Mouse (Mus musculus): ENCODE data around the gene Nup62. TPM values are rescaled to one million over a fixed set of nuclear protein-coding genes. Genes with fewer than 3 reads are reported as not detected.

Nup62 gene
- total RNA-seq, 1 experiment, result 98.0 TPM

DNA sequence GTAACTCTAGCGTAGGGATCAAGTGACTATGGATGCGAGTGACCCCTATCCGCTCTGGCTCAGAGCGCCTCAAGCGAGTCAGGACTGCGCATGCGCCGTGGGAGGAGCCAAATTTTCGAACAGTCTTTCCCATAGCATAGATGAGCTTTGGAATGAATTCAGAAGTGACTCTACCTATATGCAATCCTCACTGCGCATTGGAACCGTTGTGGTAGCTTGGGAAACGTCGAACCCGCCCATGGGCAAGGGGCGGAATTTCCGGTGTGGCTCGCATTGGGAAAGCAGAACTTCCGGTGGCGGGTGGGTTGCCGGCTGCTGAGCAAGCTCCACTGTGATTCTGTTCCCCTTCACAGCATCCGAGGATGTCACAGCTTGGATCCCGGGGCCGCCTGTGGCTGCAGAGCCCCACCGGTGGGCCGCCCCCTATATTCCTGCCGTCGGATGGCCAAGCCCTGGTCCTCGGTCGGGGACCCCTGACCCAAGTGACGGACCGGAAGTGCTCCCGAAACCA is 41.2 kb downstream of the Nup62 start, which contains the start of gene Pnkp:
TSS of gene Pnkp (plus strand) at position 98 of the 511 bp plus-strand sequence.
- in situ Hi-C loops (cut with MboI; ENCODE audit: low sequenced_read_pairs in 2 of 2, unreplicated experiment in 2 of 2), result no loop called here
- H3K4me1 ChIP-seq (ENCODE audit: control insufficient read depth in 2 of 2, insufficient read depth in 2 of 2, low read length in 2 of 2, poor library complexity in 1 of 2), result peaks cover 7 to 21% of the 10 kb centered on the region in 2 experiments

DNA sequence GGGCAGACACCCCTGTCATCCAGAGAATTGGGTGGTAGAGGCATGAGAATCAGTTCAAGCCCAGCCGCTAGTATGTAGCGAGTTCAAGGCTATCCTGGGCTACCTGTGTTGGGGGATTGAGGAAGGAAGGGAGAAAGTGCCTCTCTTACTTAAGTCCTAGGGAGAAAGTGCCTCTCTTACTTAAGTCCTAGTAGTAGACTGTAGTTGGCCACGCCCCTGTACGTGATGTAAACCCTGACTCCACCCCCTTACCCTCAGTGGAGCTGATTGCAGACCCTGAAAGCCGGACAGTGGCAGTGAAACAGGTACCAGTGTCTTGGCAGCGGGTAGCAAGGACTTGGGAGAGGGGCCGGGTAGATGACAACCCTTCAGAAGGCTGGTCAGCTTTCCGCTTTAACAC is 42.0 kb downstream of the Nup62 start:
- H3K4me3 ChIP-seq (ENCODE audit: insufficient read depth in 1 of 2, low read depth in 1 of 2, low read length in 2 of 2, poor library complexity in 1 of 2, severe bottlenecking in 1 of 2), result peak overlapping the region; percentile 99
- H3K9ac ChIP-seq (ENCODE audit: insufficient read depth, low read depth, low read length, poor library complexity, severe bottlenecking), result no peak overlapping the region; the same call in 1 of the 2 replicates
- peaks cover 15% of the 10 kb centered on the region; the same call in 1 of the 2 replicates for H3K36me3 ChIP-seq (ENCODE audit: control insufficient read depth, insufficient read depth, low read length, poor library complexity, severe bottlenecking)
- H3K4me1 ChIP-seq (ENCODE audit: control insufficient read depth in 2 of 2, insufficient read depth in 2 of 2, low read length in 2 of 2, poor library complexity in 1 of 2), result peaks cover 7 to 17% of the 10 kb centered on the region in 2 experiments
- in situ Hi-C loops (cut with MboI; ENCODE audit: low sequenced_read_pairs in 2 of 2, unreplicated experiment in 2 of 2), result no loop called here
- H3K27ac ChIP-seq (ENCODE audit: insufficient read depth, low read depth, low read length, poor library complexity, severe bottlenecking), result no peak overlapping the region
- H3K9me3 ChIP-seq (ENCODE audit: control insufficient read depth, insufficient read depth, low read depth, low read length), result no peaks in the 10 kb centered on the region
- no peak for DNase-seq (ENCODE audit: low read depth, low spot score)
- TF ChIP-seq ZNF384 (IDR thresholded peaks at IDR 0.05; ENCODE audit: low read depth, low read length) (no peak), HCFC1 (IDR thresholded peaks at IDR 0.05; ENCODE audit: borderline replicate concordance, insufficient read depth, low read length) (no peak), MAFK (IDR thresholded peaks at IDR 0.05; ENCODE audit: insufficient read depth, low read depth, low read length) (no peak), ZC3H11A (IDR thresholded peaks at IDR 0.05; ENCODE audit: borderline replicate concordance, low read depth, low read length) (no peak), CHD2 (IDR thresholded peaks at IDR 0.05; ENCODE audit: low read depth, low read length) (no peak)

More for the DNA sequence above, 41.2 kb downstream of the Nup62 start, which contains the start of gene Pnkp:
- peak; percentile 89 for DNase-seq (ENCODE audit: low read depth, low spot score)
- peak within 1 kb of the TSS; percentile 96 for H3K9ac ChIP-seq (ENCODE audit: insufficient read depth, low read depth, low read length, poor library complexity, severe bottlenecking)
- TF ChIP-seq ZNF384 (IDR thresholded peaks at IDR 0.05; ENCODE audit: low read depth, low read length), result no peak
- 0 out of 2 replicates have a peak, but pooled peaks have one; percentile 23 for TF ChIP-seq HCFC1 (IDR thresholded peaks at IDR 0.05; ENCODE audit: borderline replicate concordance, insufficient read depth, low read length)
- TF ChIP-seq MAFK (IDR thresholded peaks at IDR 0.05; ENCODE audit: insufficient read depth, low read depth, low read length), result 0 out of 2 replicates have a peak, but pooled peaks have one; percentile 4
- peak within 1 kb of the TSS; percentile 99 for H3K4me3 ChIP-seq (ENCODE audit: insufficient read depth in 1 of 2, low read depth in 1 of 2, low read length in 2 of 2, poor library complexity in 1 of 2, severe bottlenecking in 1 of 2)
- H3K27ac ChIP-seq (ENCODE audit: insufficient read depth, low read depth, low read length, poor library complexity, severe bottlenecking), result peak within 1 kb of the TSS; percentile 78
- H3K36me3 ChIP-seq (ENCODE audit: control insufficient read depth, insufficient read depth, low read length, poor library complexity, severe bottlenecking), result peaks cover 8% of the 10 kb centered on the region; the same call in 1 of the 2 replicates
- no peaks in the 10 kb centered on the region for H3K9me3 ChIP-seq (ENCODE audit: control insufficient read depth, insufficient read depth, low read depth, low read length)

- H3K4me1 ChIP-seq (ENCODE audit: control insufficient read depth in 2 of 2, insufficient read depth in 2 of 2, low read length in 2 of 2, poor library complexity in 1 of 2), result peaks cover 7 to 12% of the 10 kb centered on the region in 2 experiments; a peak in 3 of 4 replicates
- H3K4me3 ChIP-seq (ENCODE audit: insufficient read depth in 1 of 2, low read depth in 1 of 2, low read length in 2 of 2, poor library complexity in 1 of 2, severe bottlenecking in 1 of 2), result no peak overlapping the region
Observed at GRCm38 (mm10) chr7:44859896-44860295, 44.0 kb downstream of the Nup62 start.

DNA sequence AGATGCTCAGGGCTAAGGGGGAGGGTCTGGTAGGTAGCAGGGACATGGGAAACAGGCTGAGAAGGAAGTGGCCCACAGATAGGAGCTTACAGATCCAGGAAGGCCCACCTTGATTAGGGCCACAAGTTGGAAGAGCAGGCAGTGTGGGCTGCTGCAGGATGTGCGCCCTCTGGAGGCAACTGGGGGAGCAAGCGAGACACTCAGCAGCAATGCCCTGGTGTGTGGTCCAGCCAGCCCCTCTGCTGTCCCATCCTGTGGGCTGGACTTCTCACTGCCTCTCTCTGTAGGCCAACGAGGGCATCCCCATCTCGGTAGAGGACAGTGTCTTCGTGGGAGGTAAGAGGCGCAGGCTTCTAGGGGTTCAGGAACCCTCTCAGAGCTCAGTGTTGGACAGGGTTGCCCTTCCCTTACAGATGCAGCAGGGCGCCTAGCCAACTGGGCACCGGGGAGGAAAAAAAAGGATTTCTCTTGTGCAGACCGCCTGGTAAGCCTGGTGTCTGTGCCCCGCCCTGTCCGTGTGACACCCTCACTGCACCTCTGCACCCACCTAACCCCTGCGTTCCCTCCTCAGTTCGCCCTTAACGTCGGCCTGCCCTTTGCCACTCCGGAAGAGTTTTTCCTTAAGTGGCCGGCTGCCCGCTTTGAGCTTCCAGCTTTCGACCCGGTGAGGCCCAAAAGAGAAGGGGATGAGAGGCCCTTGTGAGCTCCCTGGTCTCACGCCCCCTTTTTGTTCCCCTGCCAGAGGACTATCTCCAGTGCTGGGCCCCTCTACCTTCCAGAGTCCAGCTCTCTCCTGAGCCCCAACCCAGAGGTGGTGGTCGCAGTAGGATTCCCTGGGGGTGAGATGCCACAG is 44.9 kb downstream of the Nup62 start:
- Histone ChIP-seq H3K4me1 (ENCODE audit: control insufficient read depth in 2 of 2, insufficient read depth in 2 of 2, low read length in 2 of 2, poor library complexity in 1 of 2) (peaks cover 5 to 8% of the 10 kb centered on the region in 2 experiments; a peak in 2 of 4 replicates), H3K9ac (ENCODE audit: insufficient read depth, low read depth, low read length, poor library complexity, severe bottlenecking) (no peak overlapping the region), H3K4me3 (ENCODE audit: insufficient read depth in 1 of 2, low read depth in 1 of 2, low read length in 2 of 2, poor library complexity in 1 of 2, severe bottlenecking in 1 of 2) (no peak overlapping the region), H3K9me3 (ENCODE audit: control insufficient read depth, insufficient read depth, low read depth, low read length) (no peaks in the 10 kb centered on the region), H3K27ac (ENCODE audit: insufficient read depth, low read depth, low read length, poor library complexity, severe bottlenecking) (no peak overlapping the region), H3K36me3 (ENCODE audit: control insufficient read depth, insufficient read depth, low read length, poor library complexity, severe bottlenecking) (peaks cover 41% of the 10 kb centered on the region)
- in situ Hi-C loops (cut with MboI; ENCODE audit: low sequenced_read_pairs in 2 of 2, unreplicated experiment in 2 of 2), result no loop called here
- TF ChIP-seq ZC3H11A (IDR thresholded peaks at IDR 0.05; ENCODE audit: borderline replicate concordance, low read depth, low read length), result 0 out of 2 replicates have a peak, but pooled peaks have one; percentile 3
- TF ChIP-seq MAFK (IDR thresholded peaks at IDR 0.05; ENCODE audit: insufficient read depth, low read depth, low read length), result no peak
- DNase-seq (ENCODE audit: low read depth, low spot score), result no peak

More at GRCm38 (mm10) chr7:44859896-44860295, 44.0 kb downstream of the Nup62 start:
- no peak for DNase-seq (ENCODE audit: low read depth, low spot score)
- H3K27ac ChIP-seq (ENCODE audit: insufficient read depth, low read depth, low read length, poor library complexity, severe bottlenecking), result no peak overlapping the region
- H3K9ac ChIP-seq (ENCODE audit: insufficient read depth, low read depth, low read length, poor library complexity, severe bottlenecking), result no peak overlapping the region
- peaks cover 35% of the 10 kb centered on the region for H3K36me3 ChIP-seq (ENCODE audit: control insufficient read depth, insufficient read depth, low read length, poor library complexity, severe bottlenecking)
- H3K9me3 ChIP-seq (ENCODE audit: control insufficient read depth, insufficient read depth, low read depth, low read length), result no peaks in the 10 kb centered on the region
- TF ChIP-seq MAFK (IDR thresholded peaks at IDR 0.05; ENCODE audit: insufficient read depth, low read depth, low read length) (no peak), ZC3H11A (IDR thresholded peaks at IDR 0.05; ENCODE audit: borderline replicate concordance, low read depth, low read length) (no peak), ZNF384 (IDR thresholded peaks at IDR 0.05; ENCODE audit: low read depth, low read length) (no peak), CHD2 (IDR thresholded peaks at IDR 0.05; ENCODE audit: low read depth, low read length) (no peak), HCFC1 (IDR thresholded peaks at IDR 0.05; ENCODE audit: borderline replicate concordance, insufficient read depth, low read length) (no peak)
- in situ Hi-C loops (cut with MboI; ENCODE audit: low sequenced_read_pairs in 2 of 2, unreplicated experiment in 2 of 2), result no loop called here
